Mouse (Mus musculus) cerebellum, adult 2 months (tissue): ENCODE results near the gene Hoxb1. TPM values are rescaled to one million over a fixed set of nuclear protein-coding genes. Genes with fewer than 3 reads are reported as not detected.

Experiments
- DNase-seq, 2 experiments: peaks; one replicate each; pipeline ENCODE4 v3.0.0; 2021
- H3K27ac ChIP-seq: fragments of 200-500 bp; 2 replicates; pipeline ENCODE4 v1.5.1; 2012; ENCODE audit warnings: low read length, control low read depth, inconsistent platforms; ENCODE audit not compliant: insufficient read depth
- H3K27me3 ChIP-seq: fragments of 200-500 bp; 2 replicates; pipeline ENCODE4 v1.6.1; 2012; ENCODE audit warnings: inconsistent platforms, mild to moderate bottlenecking, low read length, moderate library complexity; ENCODE audit not compliant: control insufficient read depth, insufficient read depth
- H3K4me1 ChIP-seq: fragments of 200-500 bp; 2 replicates; pipeline ENCODE4 v1.6.1; 2011; ENCODE audit warnings: low read length; ENCODE audit not compliant: control insufficient read depth, insufficient read depth
- H3K4me3 ChIP-seq: fragments of 200-500 bp; replicated peaks from 2 replicates; pipeline ENCODE3; 2011; ENCODE audit warnings: mild to moderate bottlenecking, low read depth, low read length, control low read depth; ENCODE audit not compliant: insufficient read depth
- CTCF ChIP-seq: fragments of 200-500 bp; IDR thresholded peaks from 2 replicates; pipeline ENCODE4 v1.5.1; 2011; ENCODE audit warnings: low read depth, mild to moderate bottlenecking, control low read depth, low read length, moderate library complexity, borderline replicate concordance; ENCODE audit not compliant: insufficient read depth
- POLR2A ChIP-seq: fragments of 200-500 bp; IDR thresholded peaks from 2 replicates; pipeline ENCODE4 v1.6.1; 2011; ENCODE audit warnings: low read length, control low read depth, borderline replicate concordance; ENCODE audit not compliant: insufficient read depth
- WGBS: fragments of 180-500 bp; shearing (Covaris S2); methylation state at CpG from one replicate; pipeline ENCODE4 v1.1.7; 2018; 5-methylcytosine and 5-hydroxymethylcytosine counted together
- polyA plus RNA-seq: library from polyadenylated mRNA; depleted of rRNA; stranded (reverse); fragments of >200 nt; gene quantifications from 2 replicates; pipeline ENCODE4 v1.2.3, GENCODE M21; 2012

Hoxb1 gene
- polyA plus RNA-seq, 1 experiment, result not detected

GRCm38 (mm10) chr11:96336597-96336996, 29.0 kb upstream of the Hoxb1 start:
- 4% methylated on average over 2 of the region's 2 CpGs for WGBS
- Histone ChIP-seq H3K4me1 (no peaks in the 10 kb centered on the region), H3K27ac (no peak overlapping the region)

GRCm38 (mm10) chr11:96337026-96337425, 28.5 kb upstream of the Hoxb1 start:
- no peak overlapping the region for H3K27ac ChIP-seq
- WGBS, result 4% methylated on average over 6 of the region's 6 CpGs
- TF ChIP-seq POLR2A (no peak), CTCF (no peak)
- H3K4me3 ChIP-seq, result no peak overlapping the region
- no peaks in the 10 kb centered on the region for H3K4me1 ChIP-seq
- DNase-seq, result no peak
- peaks cover 9% of the 10 kb centered on the region; the same call in 1 of the 2 replicates for H3K27me3 ChIP-seq

More at GRCm38 (mm10) chr11:96336597-96336996, 29.0 kb upstream of the Hoxb1 start:
- no peak overlapping the region for H3K4me3 ChIP-seq
- DNase-seq, result no peak
- TF ChIP-seq POLR2A, result no peak
- no peak for TF ChIP-seq CTCF
- H3K27me3 ChIP-seq, result peaks cover 8% of the 10 kb centered on the region; the same call in 1 of the 2 replicates

DNA sequence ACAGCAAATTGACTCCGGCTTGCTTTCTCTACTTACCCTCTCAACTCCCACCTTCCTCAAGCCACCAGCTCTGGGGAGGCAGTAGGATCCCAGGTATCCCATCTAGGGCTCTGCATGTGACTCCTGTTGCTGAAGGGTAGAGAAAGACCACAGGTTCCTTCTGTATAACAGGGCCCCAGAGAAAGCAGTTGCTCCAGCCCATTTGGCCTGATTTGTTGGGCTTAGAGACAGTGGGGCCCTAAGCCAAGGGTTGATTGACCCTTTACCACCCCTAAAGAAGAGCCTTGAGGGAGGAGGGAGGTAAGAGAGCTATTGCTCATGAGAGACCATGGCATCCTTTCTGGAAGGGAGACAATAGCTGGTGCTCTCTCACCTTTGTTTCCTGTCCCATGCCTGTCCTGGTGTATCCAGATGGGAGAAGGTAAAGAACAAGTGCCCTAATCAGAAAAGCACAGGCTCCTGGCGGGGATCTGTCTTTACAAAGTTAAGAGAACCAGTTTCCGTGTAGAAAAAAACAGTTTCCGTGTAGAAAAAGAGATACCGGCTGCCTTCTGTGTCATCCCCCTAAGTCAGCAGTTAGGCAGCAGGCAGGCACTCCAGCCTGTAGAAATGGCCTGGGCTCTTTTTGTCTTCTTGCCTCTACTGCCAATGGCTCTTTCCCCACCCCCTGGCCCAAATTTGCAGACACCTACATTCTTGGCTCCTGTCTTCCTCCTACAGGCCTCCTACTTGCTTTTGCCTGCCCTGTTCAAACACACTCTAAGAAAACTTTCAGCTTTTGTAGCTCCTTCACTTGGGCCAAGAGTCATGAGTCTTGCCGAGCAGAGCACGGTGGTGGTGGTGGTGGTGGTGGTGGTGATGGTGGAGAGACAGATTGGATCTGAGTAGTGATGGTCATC, 26.3 kb upstream of the Hoxb1 start:
- Histone ChIP-seq H3K4me3 (no peak overlapping the region), H3K27ac (no peak overlapping the region), H3K27me3 (peaks cover 4% of the 10 kb centered on the region; the same call in 1 of the 2 replicates), H3K4me1 (no peaks in the 10 kb centered on the region)
- DNase-seq, result no peak
- TF ChIP-seq POLR2A, result no peak
- no peak for TF ChIP-seq CTCF
- WGBS, result 13% methylated on average over 7 of the region's 7 CpGs

DNA sequence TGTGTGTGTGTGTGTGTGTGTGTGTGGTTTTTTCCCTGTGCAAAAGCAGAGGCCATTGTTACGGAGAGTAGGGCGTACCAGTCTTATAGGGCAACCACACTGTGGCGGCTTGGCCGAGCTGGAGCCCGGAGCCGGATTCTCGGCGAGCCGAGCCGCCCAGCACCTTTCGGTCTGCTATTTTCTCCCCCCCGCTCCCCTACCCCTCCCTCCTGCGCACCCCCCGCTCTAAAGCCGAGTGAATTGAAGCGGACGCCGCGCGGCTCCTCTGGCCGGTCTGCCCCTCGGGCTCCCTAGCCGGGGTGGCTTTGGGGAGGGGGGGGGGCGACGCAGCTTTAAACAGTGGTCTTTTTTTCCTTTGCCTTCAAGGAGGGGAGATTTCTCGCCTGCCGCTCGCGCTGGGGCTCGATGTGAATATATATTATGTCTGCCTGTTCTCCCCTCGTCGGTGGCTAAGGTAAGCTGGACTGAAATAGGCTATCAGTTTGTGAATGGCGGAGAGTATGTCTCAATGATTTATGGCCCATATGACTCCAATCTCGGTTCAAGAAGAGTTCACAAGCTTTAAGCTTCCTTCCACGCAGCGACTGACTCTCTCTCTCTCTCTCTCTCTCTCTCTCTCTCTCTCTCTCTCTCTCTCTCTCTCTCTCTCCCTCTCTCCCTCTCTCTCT, 24.7 kb upstream of the Hoxb1 start:
- no peak for TF ChIP-seq CTCF
- TF ChIP-seq POLR2A, result no peak
- no peak for DNase-seq
- whole genome bisulfite sequencing, result 3% methylated on average over 36 of the region's 36 CpGs
- Histone ChIP-seq H3K27ac (no peak overlapping the region), H3K4me3 (no peak overlapping the region), H3K4me1 (no peaks in the 10 kb centered on the region), H3K27me3 (peaks cover 8% of the 10 kb centered on the region; the same call in 1 of the 2 replicates)

DNA sequence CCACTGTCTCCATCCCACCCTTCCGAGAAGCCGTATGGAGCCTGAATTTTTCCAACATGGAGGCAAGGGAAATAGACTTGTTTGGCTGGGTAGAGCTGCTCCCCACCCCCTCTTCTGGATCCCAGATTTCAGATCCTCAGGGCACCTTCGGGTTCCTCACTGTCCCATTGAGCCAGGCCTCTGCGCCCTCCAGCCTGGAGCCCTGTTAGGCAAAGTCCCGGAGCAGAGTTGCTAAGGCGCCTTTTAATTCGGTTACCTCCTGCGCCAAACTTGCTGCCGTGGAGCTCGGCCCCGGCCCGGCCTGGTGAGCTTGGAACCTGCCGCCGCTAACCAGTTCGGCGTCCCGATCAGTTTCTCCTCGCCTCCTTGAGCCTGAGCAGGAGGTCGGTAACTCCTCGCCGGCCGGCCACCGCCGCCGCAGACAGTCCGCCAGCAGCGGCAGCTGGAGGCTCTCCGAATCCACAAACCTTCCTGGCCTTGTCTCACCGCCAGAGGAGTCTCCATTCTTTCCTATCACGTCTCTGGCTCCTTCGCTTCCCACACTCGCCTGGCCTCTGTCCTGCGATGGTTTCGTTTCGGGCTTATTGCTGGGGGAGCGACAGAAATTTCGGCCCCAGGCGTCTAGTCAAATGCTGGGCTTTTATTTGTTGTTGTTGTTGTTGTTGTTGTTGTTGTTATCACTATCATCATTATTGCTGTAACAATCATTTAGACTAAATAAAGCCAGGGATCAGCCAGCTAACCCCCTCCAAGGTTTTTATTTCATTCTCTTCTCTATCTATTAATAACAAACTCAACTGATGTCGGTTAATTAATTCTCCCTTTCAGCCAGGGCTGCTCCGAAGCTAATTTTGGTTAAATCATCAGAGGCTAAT, 23.6 kb upstream of the Hoxb1 start:
- WGBS, result 3% methylated on average over 40 of the region's 40 CpGs
- TF ChIP-seq CTCF, result no peak
- TF ChIP-seq POLR2A, result no peak
- Histone ChIP-seq H3K27me3 (peaks cover 11% of the 10 kb centered on the region; the same call in 1 of the 2 replicates), H3K4me3 (no peak overlapping the region), H3K4me1 (no peaks in the 10 kb centered on the region), H3K27ac (no peak overlapping the region; the same call in 1 of the 2 replicates)
- peak in 1 of 2 experiments; percentile 17 for DNase-seq

GRCm38 (mm10) chr11:96342576-96342930, 23.0 kb upstream of the Hoxb1 start:
- H3K27me3 ChIP-seq, result peaks cover 11% of the 10 kb centered on the region; the same call in 1 of the 2 replicates
- no peaks in the 10 kb centered on the region for H3K4me1 ChIP-seq
- DNase-seq, result no peak
- TF ChIP-seq POLR2A (no peak), CTCF (no peak)
- H3K4me3 ChIP-seq, result no peak overlapping the region
- no peak overlapping the region for H3K27ac ChIP-seq
- WGBS, result 3% methylated on average over 4 of the region's 4 CpGs

DNA sequence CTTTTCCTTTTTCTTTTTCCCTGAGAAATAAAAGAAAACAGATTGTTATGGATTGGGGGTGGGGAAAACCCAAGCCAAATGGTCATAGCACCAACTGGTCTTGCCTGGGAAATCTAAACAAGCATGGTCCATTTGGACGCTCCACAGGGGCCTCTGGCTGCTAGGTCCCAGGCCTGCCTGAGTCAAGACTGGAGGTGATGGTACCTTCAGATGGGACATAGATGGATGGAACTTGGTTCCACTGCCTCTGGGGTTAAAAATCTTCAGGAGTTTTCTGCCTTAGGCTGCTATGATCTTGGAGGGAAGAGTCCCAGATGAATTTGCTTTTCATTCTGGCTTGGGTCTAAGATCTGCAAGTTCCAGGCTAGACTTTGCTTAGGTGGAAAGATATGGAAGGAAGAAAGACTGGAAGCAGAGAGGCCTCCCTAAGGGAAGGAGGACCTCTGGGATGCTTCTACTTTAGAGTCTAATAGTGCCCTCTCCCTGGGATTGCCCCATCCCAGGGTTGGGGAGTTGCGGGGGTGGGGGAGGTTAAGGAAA, 22.3 kb upstream of the Hoxb1 start:
- Histone ChIP-seq H3K27ac (no peak overlapping the region), H3K4me1 (no peaks in the 10 kb centered on the region), H3K4me3 (no peak overlapping the region), H3K27me3 (peaks cover 12% of the 10 kb centered on the region; the same call in 1 of the 2 replicates)
- TF ChIP-seq POLR2A (no peak), CTCF (no peak)
- WGBS, result 8% methylated on average over 2 of the region's 2 CpGs
- DNase-seq, result no peak
